Mouse (Mus musculus) MEL (cell line): ENCODE data around the gene Ror2.

Source experiments
- BHLHE40 ChIP-seq: IDR thresholded peaks from 2 replicates; pipeline ENCODE4 v1.6.1; 2012; ENCODE audit warnings: low read depth, mild to moderate bottlenecking, inconsistent platforms, low read length, improper control_type of control experiment, borderline replicate concordance
- CTCF ChIP-seq, 3 experiments: IDR thresholded peaks in 2 of 3; conservative IDR thresholded peaks in 1 of 3; 2 replicates each; pipeline ENCODE4 v1.5.1; 2011 to 2012; ENCODE audit warnings: low read length in 3 of 3, low read depth in 2 of 3, mild to moderate bottlenecking in 2 of 3, improper control_type of control experiment in 1 of 3, inconsistent platforms in 1 of 3, mixed read lengths in 1 of 3, moderate library complexity in 1 of 3; ENCODE audit not compliant: control insufficient read depth in 1 of 3, insufficient read depth in 1 of 3, poor library complexity in 1 of 3, severe bottlenecking in 1 of 3
- EP300 ChIP-seq, 2 experiments: IDR thresholded peaks; 2 replicates each; pipeline ENCODE4 v1.6.1; 2011; ENCODE audit warnings: improper control_type of control experiment in 2 of 2, low read length in 2 of 2, low read depth in 1 of 2, mild to moderate bottlenecking in 1 of 2
- JUND ChIP-seq: IDR thresholded peaks from 2 replicates; pipeline ENCODE4 v1.6.1; 2011; ENCODE audit warnings: low read depth, mild to moderate bottlenecking, improper control_type of control experiment, low read length
- RCOR1 ChIP-seq: IDR thresholded peaks from 2 replicates; pipeline ENCODE4 v1.6.1; 2012; ENCODE audit warnings: low read depth, mild to moderate bottlenecking, inconsistent platforms, low read length, improper control_type of control experiment
- SIN3A ChIP-seq: IDR thresholded peaks from 2 replicates; pipeline ENCODE4 v1.6.1; 2012; ENCODE audit warnings: low read length, improper control_type of control experiment, inconsistent platforms

GRCm38 (mm10) chr13:53158405-53159005 lies 127.4 kb downstream of the Ror2 start:
- TF ChIP-seq JUND (no peak), CTCF (IDR thresholded peaks at IDR 0.05 in 2 of 3, conservative IDR thresholded peaks at IDR 0.05 in 1 of 3; ENCODE audit: control insufficient read depth in 1 of 3, insufficient read depth in 1 of 3, low read depth in 2 of 3, low read length in 3 of 3, poor library complexity in 1 of 3, severe bottlenecking in 1 of 3) (no peak), BHLHE40 (no peak), SIN3A (no peak), EP300 (IDR thresholded peaks at IDR 0.05; ENCODE audit: low read depth in 1 of 2, low read length in 2 of 2) (no peak), RCOR1 (no peak)
